Mouse (Mus musculus): ENCODE data around the gene Arpc5l.

DNA sequence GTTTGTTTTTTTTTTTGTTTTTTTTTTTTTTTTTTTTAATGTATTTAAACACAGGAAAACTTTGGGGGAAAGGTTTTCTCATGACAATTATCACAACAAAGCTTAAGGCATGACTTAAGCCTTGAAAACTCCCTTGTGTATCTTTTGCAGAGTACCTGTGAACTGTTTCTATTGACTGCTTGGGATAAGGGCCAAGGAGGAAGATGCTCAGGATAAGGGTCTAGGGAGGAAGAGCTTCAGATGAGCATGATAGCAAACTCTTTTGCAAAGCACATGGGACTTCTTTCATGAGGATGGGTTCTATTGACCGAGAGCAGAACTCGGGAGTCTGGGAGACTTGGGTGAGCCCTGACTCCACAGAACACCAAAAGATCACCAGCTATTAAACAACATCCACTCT is 35.5 kb upstream of the Arpc5l start:
- TF ChIP-seq CTCF (IDR thresholded peaks at IDR 0.05; ENCODE audit: borderline replicate concordance, insufficient read depth, low read length): no peak
- TF ChIP-seq POLR2A (IDR thresholded peaks at IDR 0.05; ENCODE audit: low read depth, low read length): no peak
